Mouse (Mus musculus): ENCODE results near the gene Cbfa2t3. TPM values are rescaled to one million over a fixed set of nuclear protein-coding genes. Genes with fewer than 3 reads are reported as not detected.

Cbfa2t3 gene
- total and polyA plus RNA-seq, 3 experiments, result 10.9 to 22.3 (median 21.8) TPM

- peak; percentile 79 to 84 for DNase-seq
- Histone ChIP-seq H3K36me3 (ENCODE audit: control insufficient read depth, insufficient read depth, low read length) (no peaks in the 10 kb centered on the region; the same call in 1 of the 2 replicates), H3K4me3 (peak overlapping the region; percentile 96), H3K9ac (ENCODE audit: low read depth, low read length) (peak overlapping the region; percentile 97), H3K27ac (peak overlapping the region; percentile 95), H3K27me3 (ENCODE audit: control insufficient read depth, insufficient read depth, low read length) (no peaks in the 10 kb centered on the region), H3K79me2 (replicated peaks; ENCODE audit: control insufficient read depth, insufficient read depth, low read length) (0 out of 2 replicates have a peak, but pooled peaks cover 1% of the 10 kb centered on the region), H3K4me1 (ENCODE audit: control insufficient read depth, insufficient read depth, low read length) (peaks cover 24% of the 10 kb centered on the region)
- peak; percentile 80 for TF ChIP-seq POLR2A (IDR thresholded peaks at IDR 0.05; ENCODE audit: insufficient read depth, low read depth, low read length)
- TF ChIP-seq EP300 (IDR thresholded peaks at IDR 0.05; ENCODE audit: insufficient read depth, low read depth, low read length), result peak; percentile 93
- TF ChIP-seq CTCF (IDR thresholded peaks at IDR 0.05), result no peak
- WGBS, result 2% methylated on average over 16 of the region's 16 CpGs
- intact Hi-C loops (cut with DNase I), result loop anchor here (1.0 to 5.0 kb wide), 4 partner anchors 10 to 135 kb away; partner anchors contain the start of gene Cdt1
These were observed 22.1 kb downstream of the Cbfa2t3 start for GRCm38 (mm10) chr8:122676621-122677480.

GRCm38 (mm10) chr8:122675596-122676420 is 23.1 kb downstream of the Cbfa2t3 start:
- TF ChIP-seq POLR2A (IDR thresholded peaks at IDR 0.05; ENCODE audit: insufficient read depth, low read depth, low read length) (no peak; the same call in 1 of the 2 replicates), CTCF (IDR thresholded peaks at IDR 0.05) (no peak), EP300 (IDR thresholded peaks at IDR 0.05; ENCODE audit: insufficient read depth, low read depth, low read length) (no peak)
- Histone ChIP-seq H3K27me3 (ENCODE audit: control insufficient read depth, insufficient read depth, low read length) (no peaks in the 10 kb centered on the region), H3K79me2 (replicated peaks; ENCODE audit: control insufficient read depth, insufficient read depth, low read length) (peaks cover 1% of the 10 kb centered on the region; the same call in 1 of the 2 replicates), H3K4me3 (peak overlapping the region; percentile 96), H3K27ac (peak overlapping the region; percentile 95), H3K9ac (ENCODE audit: low read depth, low read length) (peak overlapping the region; percentile 49), H3K4me1 (ENCODE audit: control insufficient read depth, insufficient read depth, low read length) (peaks cover 26% of the 10 kb centered on the region), H3K36me3 (ENCODE audit: control insufficient read depth, insufficient read depth, low read length) (no peaks in the 10 kb centered on the region; the same call in 1 of the 2 replicates)
- no peak for DNase-seq
- WGBS, result 48% methylated on average over 17 of the region's 17 CpGs
- intact Hi-C loops (cut with DNase I), result loop anchor here (1.0 to 5.0 kb wide), 4 partner anchors 9 to 136 kb away; partner anchors contain the start of gene Cdt1

GRCm38 (mm10) chr8:122674999-122675398 is 23.9 kb downstream of the Cbfa2t3 start:
- TF ChIP-seq EP300 (IDR thresholded peaks at IDR 0.05; ENCODE audit: insufficient read depth, low read depth, low read length), result no peak
- peak; percentile 61 for TF ChIP-seq CTCF (IDR thresholded peaks at IDR 0.05)
- peak; percentile 26; the same call in 1 of the 2 replicates for TF ChIP-seq POLR2A (IDR thresholded peaks at IDR 0.05; ENCODE audit: insufficient read depth, low read depth, low read length)
- H3K79me2 ChIP-seq (replicated peaks; ENCODE audit: control insufficient read depth, insufficient read depth, low read length), result peaks cover 3% of the 10 kb centered on the region; the same call in 1 of the 2 replicates
- intact Hi-C loops (cut with DNase I), result loop anchor here (5.0 kb wide), 2 partner anchors 108 to 137 kb away; partner anchors contain the start of gene Cdt1
- peak overlapping the region; percentile 96 for H3K4me3 ChIP-seq
- peak; percentile 56 to 65 for DNase-seq
- 31% methylated on average over 7 of the region's 7 CpGs for WGBS
- peaks cover 30% of the 10 kb centered on the region for H3K4me1 ChIP-seq (ENCODE audit: control insufficient read depth, insufficient read depth, low read length)
- H3K36me3 ChIP-seq (ENCODE audit: control insufficient read depth, insufficient read depth, low read length), result no peaks in the 10 kb centered on the region; the same call in 1 of the 2 replicates
- H3K9ac ChIP-seq (ENCODE audit: low read depth, low read length), result peak overlapping the region; percentile 9; the same call in 1 of the 2 replicates
- H3K27me3 ChIP-seq (ENCODE audit: control insufficient read depth, insufficient read depth, low read length), result no peaks in the 10 kb centered on the region
- peak overlapping the region; percentile 95 for H3K27ac ChIP-seq

- intact Hi-C loops (cut with DNase I), result no loop called here
- WGBS, result 55% methylated on average over 12 of the region's 12 CpGs
- Histone ChIP-seq H3K4me1 (ENCODE audit: control insufficient read depth, insufficient read depth, low read length) (peaks cover 33% of the 10 kb centered on the region), H3K9ac (ENCODE audit: low read depth, low read length) (0 out of 2 replicates have a peak overlapping the region, but pooled peaks have one; percentile 4), H3K36me3 (ENCODE audit: control insufficient read depth, insufficient read depth, low read length) (no peaks in the 10 kb centered on the region; the same call in 1 of the 2 replicates), H3K27me3 (ENCODE audit: control insufficient read depth, insufficient read depth, low read length) (no peaks in the 10 kb centered on the region), H3K27ac (peak overlapping the region; percentile 56), H3K79me2 (replicated peaks; ENCODE audit: control insufficient read depth, insufficient read depth, low read length) (peaks cover 3% of the 10 kb centered on the region; the same call in 1 of the 2 replicates), H3K4me3 (no peak overlapping the region; the same call in 1 of the 2 replicates)
- no peak for TF ChIP-seq POLR2A (IDR thresholded peaks at IDR 0.05; ENCODE audit: insufficient read depth, low read depth, low read length)
- no peak for TF ChIP-seq CTCF (IDR thresholded peaks at IDR 0.05)
- TF ChIP-seq EP300 (IDR thresholded peaks at IDR 0.05; ENCODE audit: insufficient read depth, low read depth, low read length), result no peak
- DNase-seq, result no peak
These were observed 24.9 kb downstream of the Cbfa2t3 start for GRCm38 (mm10) chr8:122673989-122674388.

GRCm38 (mm10) chr8:122671894-122672293 is 27.0 kb downstream of the Cbfa2t3 start:
- peaks cover 44% of the 10 kb centered on the region for H3K4me1 ChIP-seq (ENCODE audit: control insufficient read depth, insufficient read depth, low read length)
- no peak for TF ChIP-seq POLR2A (IDR thresholded peaks at IDR 0.05; ENCODE audit: insufficient read depth, low read depth, low read length)
- H3K79me2 ChIP-seq (replicated peaks; ENCODE audit: control insufficient read depth, insufficient read depth, low read length), result peaks cover 3% of the 10 kb centered on the region; the same call in 1 of the 2 replicates
- 52% methylated on average over 6 of the region's 6 CpGs for WGBS
- H3K9ac ChIP-seq (ENCODE audit: low read depth, low read length), result no peak overlapping the region
- no peak overlapping the region for H3K27ac ChIP-seq
- no peak for DNase-seq
- no peaks in the 10 kb centered on the region; the same call in 1 of the 2 replicates for H3K36me3 ChIP-seq (ENCODE audit: control insufficient read depth, insufficient read depth, low read length)
- H3K4me3 ChIP-seq, result no peak overlapping the region
- intact Hi-C loops (cut with DNase I), result no loop called here
- H3K27me3 ChIP-seq (ENCODE audit: control insufficient read depth, insufficient read depth, low read length), result no peaks in the 10 kb centered on the region
